Mouse (Mus musculus): ENCODE measurements around the gene 1700017D01Rik. TPM values are rescaled to one million over a fixed set of nuclear protein-coding genes. Genes with fewer than 3 reads are reported as not detected.
"Not testable (repeated sequence)": the region's sequence is repeated elsewhere in the genome, so short reads cannot be mapped to it uniquely, and the experiment has no call there.

1700017D01Rik gene
- polyA plus RNA-seq, 1 experiment from 2014 or later: not detected

DNA sequence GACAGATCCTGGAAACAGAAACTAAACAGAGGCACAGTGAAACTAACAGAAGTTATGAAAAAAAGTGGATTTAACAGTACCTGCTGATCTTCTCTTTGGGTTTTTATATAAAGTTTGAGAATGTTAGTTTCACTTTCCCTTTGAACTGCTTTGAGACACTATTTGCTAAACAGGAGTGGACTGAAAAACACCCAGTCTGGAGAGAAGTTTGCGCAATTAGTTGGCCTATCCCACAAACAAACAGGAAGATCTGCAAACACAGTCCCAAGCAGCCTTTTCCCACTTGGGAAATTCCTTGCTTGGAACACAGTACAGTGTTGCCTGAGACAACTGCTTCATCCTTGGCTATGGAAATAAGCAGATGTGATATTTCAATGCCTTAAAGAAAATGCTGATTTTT, 75.0 kb downstream of the 1700017D01Rik start:
- not testable (repeated sequence) for H3K27me3 ChIP-seq (ENCODE audit: control insufficient read depth, insufficient read depth, low read length); H3K27ac ChIP-seq (ENCODE audit: low read length); H3K9me3 ChIP-seq (ENCODE audit: control insufficient read depth, low read depth, low read length); H3K4me1 ChIP-seq (ENCODE audit: control insufficient read depth, insufficient read depth, low read length); H3K9ac ChIP-seq (replicated peaks; ENCODE audit: low read depth, low read length); ATAC-seq (ENCODE audit: insufficient number of reproducible peaks, insufficient read depth, low FRiP score, low read depth); H3K4me2 ChIP-seq (replicated peaks; ENCODE audit: low read depth, low read length); H3K36me3 ChIP-seq (ENCODE audit: control insufficient read depth, insufficient read depth, low read length); H3K4me3 ChIP-seq (ENCODE audit: low read depth, low read length)
- WGBS: 82% methylated on average over 1 of the region's 1 CpGs

- Histone ChIP-seq H3K27me3 (ENCODE audit: control insufficient read depth, insufficient read depth, low read length) (no peaks in the 10 kb centered on the region), H3K9ac (replicated peaks; ENCODE audit: low read depth, low read length) (no peak overlapping the region), H3K9me3 (ENCODE audit: control insufficient read depth, low read depth, low read length) (no peaks in the 10 kb centered on the region), H3K4me1 (ENCODE audit: control insufficient read depth, insufficient read depth, low read length) (no peaks in the 10 kb centered on the region), H3K36me3 (ENCODE audit: control insufficient read depth, insufficient read depth, low read length) (no peaks in the 10 kb centered on the region), H3K4me2 (replicated peaks; ENCODE audit: low read depth, low read length) (no peak overlapping the region), H3K27ac (ENCODE audit: low read length) (no peak overlapping the region), H3K4me3 (ENCODE audit: low read depth, low read length) (no peak overlapping the region)
- no peak for ATAC-seq (ENCODE audit: insufficient number of reproducible peaks, insufficient read depth, low FRiP score, low read depth)
- WGBS: 66% methylated on average over 3 of the region's 3 CpGs
Measured at GRCm38 (mm10) chr19:11053277-11053676, 77.4 kb downstream of the 1700017D01Rik start.

DNA sequence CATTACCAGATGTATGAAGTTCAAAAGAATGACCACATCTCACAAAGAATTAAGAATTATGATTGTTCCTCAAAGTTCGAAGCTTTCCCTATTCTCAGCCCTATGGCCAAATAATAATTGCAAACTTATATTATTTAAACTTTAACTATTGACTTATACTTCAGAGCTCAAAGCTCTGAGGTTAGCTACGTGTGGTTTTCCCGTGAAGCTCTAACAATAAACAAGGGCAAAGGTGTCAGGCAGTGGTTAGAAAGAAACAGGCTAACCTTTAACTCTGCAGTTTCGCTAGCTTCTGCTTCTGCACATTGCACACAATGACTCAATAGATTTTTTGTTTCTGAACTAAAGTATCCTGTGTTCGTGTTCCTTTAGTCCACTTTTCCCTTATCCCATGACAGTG, 77.8 kb downstream of the 1700017D01Rik start:
- H3K27ac ChIP-seq (ENCODE audit: low read length): no peak overlapping the region
- no peaks in the 10 kb centered on the region for H3K9me3 ChIP-seq (ENCODE audit: control insufficient read depth, low read depth, low read length)
- ATAC-seq (ENCODE audit: insufficient number of reproducible peaks, insufficient read depth, low FRiP score, low read depth): no peak
- H3K36me3 ChIP-seq (ENCODE audit: control insufficient read depth, insufficient read depth, low read length): no peaks in the 10 kb centered on the region
- H3K4me2 ChIP-seq (replicated peaks; ENCODE audit: low read depth, low read length): no peak overlapping the region
- no peak overlapping the region for H3K9ac ChIP-seq (replicated peaks; ENCODE audit: low read depth, low read length)
- H3K4me1 ChIP-seq (ENCODE audit: control insufficient read depth, insufficient read depth, low read length): no peaks in the 10 kb centered on the region
- no peak overlapping the region for H3K4me3 ChIP-seq (ENCODE audit: low read depth, low read length)
- H3K27me3 ChIP-seq (ENCODE audit: control insufficient read depth, insufficient read depth, low read length): no peaks in the 10 kb centered on the region
- 56% methylated on average over 5 of the region's 5 CpGs for WGBS

DNA sequence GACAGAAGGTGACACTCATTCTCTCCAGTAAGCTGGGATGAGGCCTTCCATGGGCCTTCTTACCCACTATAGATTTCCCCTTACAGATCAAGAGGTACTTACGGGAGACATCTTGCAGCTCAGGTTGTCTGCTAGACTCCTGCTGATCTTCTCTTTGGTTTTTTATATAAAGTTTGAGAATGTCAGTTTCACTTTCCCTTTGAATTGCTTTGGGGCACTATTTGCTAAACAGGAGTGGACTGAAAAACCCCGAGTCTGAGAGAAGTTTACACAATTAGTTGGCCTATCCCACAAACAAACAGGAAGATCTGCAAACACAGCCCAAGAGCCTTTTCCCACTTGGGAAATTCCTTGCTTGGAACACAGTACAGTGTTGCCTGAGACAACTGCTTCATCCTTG, 80.4 kb downstream of the 1700017D01Rik start:
- Histone ChIP-seq H3K9me3 (ENCODE audit: control insufficient read depth, low read depth, low read length) (no peaks in the 10 kb centered on the region), H3K4me1 (ENCODE audit: control insufficient read depth, insufficient read depth, low read length) (no peaks in the 10 kb centered on the region), H3K9ac (replicated peaks; ENCODE audit: low read depth, low read length) (no peak overlapping the region), H3K27me3 (ENCODE audit: control insufficient read depth, insufficient read depth, low read length) (no peaks in the 10 kb centered on the region), H3K27ac (ENCODE audit: low read length) (no peak overlapping the region), H3K4me3 (ENCODE audit: low read depth, low read length) (no peak overlapping the region), H3K36me3 (ENCODE audit: control insufficient read depth, insufficient read depth, low read length) (no peaks in the 10 kb centered on the region), H3K4me2 (replicated peaks; ENCODE audit: low read depth, low read length) (no peak overlapping the region)
- WGBS: 62% methylated on average over 2 of the region's 2 CpGs
- no peak for ATAC-seq (ENCODE audit: insufficient number of reproducible peaks, insufficient read depth, low FRiP score, low read depth)

GRCm38 (mm10) chr19:11049426-11049825, 81.2 kb downstream of the 1700017D01Rik start:
- Histone ChIP-seq H3K27me3 (ENCODE audit: control insufficient read depth, insufficient read depth, low read length) (no peaks in the 10 kb centered on the region), H3K4me1 (ENCODE audit: control insufficient read depth, insufficient read depth, low read length) (no peaks in the 10 kb centered on the region), H3K27ac (ENCODE audit: low read length) (no peak overlapping the region), H3K9ac (replicated peaks; ENCODE audit: low read depth, low read length) (no peak overlapping the region), H3K4me3 (ENCODE audit: low read depth, low read length) (no peak overlapping the region), H3K36me3 (ENCODE audit: control insufficient read depth, insufficient read depth, low read length) (no peaks in the 10 kb centered on the region), H3K4me2 (replicated peaks; ENCODE audit: low read depth, low read length) (no peak overlapping the region), H3K9me3 (ENCODE audit: control insufficient read depth, low read depth, low read length) (no peaks in the 10 kb centered on the region)
- no peak for ATAC-seq (ENCODE audit: insufficient number of reproducible peaks, insufficient read depth, low FRiP score, low read depth)

DNA sequence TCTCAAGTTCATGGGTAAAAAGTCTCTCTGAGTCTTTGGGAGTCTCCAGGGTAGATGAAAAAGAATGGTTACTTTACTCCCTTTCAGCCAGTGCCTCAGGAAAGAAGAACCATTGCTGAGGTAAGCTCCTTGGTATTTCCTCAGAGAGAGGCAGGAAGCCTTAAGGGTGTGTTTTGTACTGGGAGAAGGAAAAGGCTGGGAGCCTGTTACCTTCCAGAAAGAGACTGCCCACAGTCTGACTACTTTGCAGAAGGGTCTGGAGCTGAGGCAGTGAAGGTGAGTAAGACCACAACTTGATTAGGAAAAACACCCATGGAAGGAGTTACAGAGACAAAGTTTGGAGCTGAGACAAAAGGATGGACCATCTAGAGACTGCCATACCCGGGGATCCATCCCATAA, 82.2 kb downstream of the 1700017D01Rik start:
- no peak overlapping the region for H3K27ac ChIP-seq (ENCODE audit: low read length)
- ATAC-seq (ENCODE audit: insufficient number of reproducible peaks, insufficient read depth, low FRiP score, low read depth): no peak
- H3K36me3 ChIP-seq (ENCODE audit: control insufficient read depth, insufficient read depth, low read length): no peaks in the 10 kb centered on the region
- no peaks in the 10 kb centered on the region for H3K27me3 ChIP-seq (ENCODE audit: control insufficient read depth, insufficient read depth, low read length)
- no peak overlapping the region for H3K4me3 ChIP-seq (ENCODE audit: low read depth, low read length)
- no peak overlapping the region for H3K4me2 ChIP-seq (replicated peaks; ENCODE audit: low read depth, low read length)
- WGBS: 80% methylated on average over 1 of the region's 1 CpGs
- no peaks in the 10 kb centered on the region for H3K4me1 ChIP-seq (ENCODE audit: control insufficient read depth, insufficient read depth, low read length)
- no peak overlapping the region for H3K9ac ChIP-seq (replicated peaks; ENCODE audit: low read depth, low read length)
- no peaks in the 10 kb centered on the region for H3K9me3 ChIP-seq (ENCODE audit: control insufficient read depth, low read depth, low read length)

DNA sequence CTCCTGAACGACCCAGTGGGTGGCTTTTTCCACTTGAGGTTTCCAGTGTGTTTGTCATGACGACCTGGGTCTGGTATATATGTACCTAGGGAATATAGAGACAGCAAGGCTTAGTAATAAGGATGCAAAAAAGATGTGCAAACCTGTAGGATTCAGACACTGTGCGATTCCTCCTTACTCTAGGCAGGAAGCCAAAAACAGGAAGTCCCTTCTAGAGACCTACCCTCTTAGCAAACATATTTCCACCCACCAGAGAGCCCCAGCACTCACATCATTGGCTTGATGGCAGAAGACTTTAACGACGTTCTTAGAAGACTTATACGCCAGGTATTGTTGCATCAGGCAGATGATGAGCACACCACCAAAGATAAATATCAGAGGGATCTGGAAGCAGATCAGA, 82.7 kb downstream of the 1700017D01Rik start:
- no peaks in the 10 kb centered on the region for H3K27me3 ChIP-seq (ENCODE audit: control insufficient read depth, insufficient read depth, low read length)
- no peaks in the 10 kb centered on the region for H3K4me1 ChIP-seq (ENCODE audit: control insufficient read depth, insufficient read depth, low read length)
- H3K4me3 ChIP-seq (ENCODE audit: low read depth, low read length): no peak overlapping the region
- 78% methylated on average over 6 of the region's 6 CpGs for WGBS
- H3K36me3 ChIP-seq (ENCODE audit: control insufficient read depth, insufficient read depth, low read length): no peaks in the 10 kb centered on the region
- no peaks in the 10 kb centered on the region for H3K9me3 ChIP-seq (ENCODE audit: control insufficient read depth, low read depth, low read length)
- no peak for ATAC-seq (ENCODE audit: insufficient number of reproducible peaks, insufficient read depth, low FRiP score, low read depth)
- no peak overlapping the region for H3K9ac ChIP-seq (replicated peaks; ENCODE audit: low read depth, low read length)
- no peak overlapping the region for H3K27ac ChIP-seq (ENCODE audit: low read length)
- no peak overlapping the region for H3K4me2 ChIP-seq (replicated peaks; ENCODE audit: low read depth, low read length)

Other genes starting within 250 kb of the 1700017D01Rik start
- gene Tmem109, start 248.9 kb downstream of the 1700017D01Rik start, polyA plus RNA-seq (2014; fragmentation: Nextera tagmentation; extraction: Ambion mirVana): 132 and 137 TPM in 2 replicates
- gene Prpf19, start 235.6 kb downstream of the 1700017D01Rik start, polyA plus RNA-seq (2014; fragmentation: Nextera tagmentation; extraction: Ambion mirVana): 47.9 and 49.9 TPM in 2 replicates
- not detected in 2 replicates for gene Zp1, start 210.2 kb downstream of the 1700017D01Rik start, polyA plus RNA-seq (2014; fragmentation: Nextera tagmentation; extraction: Ambion mirVana)
- not detected in 2 replicates for gene Ptgdr2, start 193.7 kb downstream of the 1700017D01Rik start, polyA plus RNA-seq (2014; fragmentation: Nextera tagmentation; extraction: Ambion mirVana)
- 21.3 and 24.6 TPM in 2 replicates for gene Ccdc86, start 181.6 kb downstream of the 1700017D01Rik start, polyA plus RNA-seq (2014; fragmentation: Nextera tagmentation; extraction: Ambion mirVana)
- 0.52 TPM in 1 of 2 replicates, not detected in the other for gene Ms4a10, start 156.2 kb downstream of the 1700017D01Rik start, polyA plus RNA-seq (2014; fragmentation: Nextera tagmentation; extraction: Ambion mirVana)
- not detected in 2 replicates for gene Ms4a15, start 137.6 kb downstream of the 1700017D01Rik start, polyA plus RNA-seq (2014; fragmentation: Nextera tagmentation; extraction: Ambion mirVana)
- 0.35 TPM in 1 of 2 replicates, not detected in the other for gene Ms4a18, start 112.8 kb downstream of the 1700017D01Rik start, polyA plus RNA-seq (2014; fragmentation: Nextera tagmentation; extraction: Ambion mirVana)
- gene Ms4a8a, start 49.8 kb downstream of the 1700017D01Rik start, polyA plus RNA-seq (2014; fragmentation: Nextera tagmentation; extraction: Ambion mirVana): 9.1 and 9.8 TPM in 2 replicates
- not detected in 2 replicates for gene 1700025F22Rik, start 34.4 kb upstream of the 1700017D01Rik start, polyA plus RNA-seq (2014; fragmentation: Nextera tagmentation; extraction: Ambion mirVana)
- not detected in 2 replicates for gene Ms4a13, start 65.9 kb upstream of the 1700017D01Rik start, polyA plus RNA-seq (2014; fragmentation: Nextera tagmentation; extraction: Ambion mirVana)
- gene Ms4a12, start 101.6 kb upstream of the 1700017D01Rik start, polyA plus RNA-seq (2014; fragmentation: Nextera tagmentation; extraction: Ambion mirVana): not detected in 2 replicates
- 0.12 TPM in 1 of 2 replicates, not detected in the other for gene Ms4a1, start 135.4 kb upstream of the 1700017D01Rik start, polyA plus RNA-seq (2014; fragmentation: Nextera tagmentation; extraction: Ambion mirVana)
- gene Ms4a5, start 153.0 kb upstream of the 1700017D01Rik start, polyA plus RNA-seq (2014; fragmentation: Nextera tagmentation; extraction: Ambion mirVana): not detected in 2 replicates
- gene Ms4a14, start 183.6 kb upstream of the 1700017D01Rik start, polyA plus RNA-seq (2014; fragmentation: Nextera tagmentation; extraction: Ambion mirVana): 0.08 TPM in 1 of 2 replicates, not detected in the other
- gene Ms4a7, start 205.3 kb upstream of the 1700017D01Rik start, polyA plus RNA-seq (2014; fragmentation: Nextera tagmentation; extraction: Ambion mirVana): 6.0 and 6.7 TPM in 2 replicates
- gene Ms4a4a, start 244.6 kb upstream of the 1700017D01Rik start, polyA plus RNA-seq (2014; fragmentation: Nextera tagmentation; extraction: Ambion mirVana): 7.2 and 7.9 TPM in 2 replicates

Data from stomach, embryonic 14.5 days (tissue).